Mouse (Mus musculus) embryonic facial prominence, embryonic 14.5 days (tissue): ENCODE measurements around the gene Gm47985. TPM values are rescaled to one million over a fixed set of nuclear protein-coding genes. Genes with fewer than 3 reads are reported as not detected.
"Not testable (repeated sequence)": the region's sequence is repeated elsewhere in the genome, so short reads cannot be mapped to it uniquely, and the experiment has no call there.

Experiments used
- ATAC-seq: fragments of 200-750 bp; cut with Nextera tagmentation; 2 replicates; pipeline ENCODE4 v1.8.0; 2017; ENCODE audit warnings: low read depth, moderate number of reproducible peaks, moderate TSS enrichment
- DNase-seq: peaks from one replicate; pipeline ENCODE4 v3.0.0-alpha.2; 2015; ENCODE audit warnings: low spot score
- H3K27ac ChIP-seq: fragments of 300-500 bp; sonication (generic); replicated peaks from 2 replicates; pipeline ENCODE4 v1.5.1; 2014; ENCODE audit warnings: low read depth, mild to moderate bottlenecking, low read length, moderate library complexity
- H3K27me3 ChIP-seq: fragments of 300-500 bp; sonication (generic); replicated peaks from 2 replicates; pipeline ENCODE4 v1.6.1; 2014; ENCODE audit warnings: low read length; ENCODE audit not compliant: control insufficient read depth, insufficient read depth
- H3K36me3 ChIP-seq: fragments of 300-500 bp; sonication (generic); 2 replicates; pipeline ENCODE4 v1.6.1; 2014; ENCODE audit warnings: low read length, mixed read lengths; ENCODE audit not compliant: control insufficient read depth, insufficient read depth
- H3K4me1 ChIP-seq: fragments of 300-500 bp; sonication (generic); 2 replicates; pipeline ENCODE4 v1.6.1; 2014; ENCODE audit warnings: antibody characterized with exemption, low read length; ENCODE audit not compliant: control insufficient read depth, insufficient read depth
- H3K4me2 ChIP-seq: fragments of 300-500 bp; sonication (generic); 2 replicates; pipeline ENCODE4 v1.6.1; 2014; ENCODE audit warnings: low read depth, mild to moderate bottlenecking, low read length, moderate library complexity, mixed read lengths
- H3K4me3 ChIP-seq: fragments of 300-500 bp; sonication (generic); 2 replicates; pipeline ENCODE4 v1.5.1; 2014; ENCODE audit warnings: low read depth, mild to moderate bottlenecking, low read length
- H3K9ac ChIP-seq: fragments of 300-500 bp; sonication (generic); 2 replicates; pipeline ENCODE4 v1.6.1; 2014; ENCODE audit warnings: low read depth, mild to moderate bottlenecking, low read length, moderate library complexity, mixed read lengths
- H3K9me3 ChIP-seq: fragments of 300-500 bp; sonication (generic); 2 replicates; pipeline ENCODE4 v1.6.1; 2016; ENCODE audit warnings: low read length; ENCODE audit not compliant: control insufficient read depth
- WGBS: fragments of 180-500 bp; shearing (Covaris S2); extraction: QIAGEN DNeasy Blood & Tissue Kit; methylation state at CpG from one replicate; pipeline ENCODE4 v1.1.7; 2014; 5-methylcytosine and 5-hydroxymethylcytosine counted together
- polyA plus RNA-seq: library from polyadenylated mRNA; unstranded; fragments of >200 nt; fragmentation: Nextera tagmentation; extraction: Ambion mirVana; gene quantifications from 2 replicates; pipeline ENCODE4 v1.2.1, GENCODE M21; 2014

Gm47985 gene
- polyA plus RNA-seq, 1 experiment from 2014 or later = 0.18 TPM

GRCm38 (mm10) chr1:151208944-151209343, 26.6 kb downstream of the Gm47985 start:
- not testable (repeated sequence) for H3K27me3 ChIP-seq, ATAC-seq, H3K4me1 ChIP-seq

GRCm38 (mm10) chr1:151209824-151210355, 27.6 kb downstream of the Gm47985 start, which contains the start of gene Gm47996:
TSS of gene Gm47996 (plus strand) at chr1:151210131.
- H3K27ac ChIP-seq, H3K4me2 ChIP-seq, H3K4me3 ChIP-seq, H3K9me3 ChIP-seq, H3K9ac ChIP-seq, H3K27me3 ChIP-seq, H3K36me3 ChIP-seq, ATAC-seq, DNase-seq, H3K4me1 ChIP-seq: not testable (repeated sequence)
- WGBS = 94% methylated on average over 4 of the region's 8 CpGs

More at GRCm38 (mm10) chr1:151208944-151209343, 26.6 kb downstream of the Gm47985 start:
- DNase-seq, H3K4me3 ChIP-seq, H3K9me3 ChIP-seq, H3K36me3 ChIP-seq, H3K4me2 ChIP-seq, H3K27ac ChIP-seq, H3K9ac ChIP-seq: not testable (repeated sequence)

- H3K9me3 ChIP-seq, H3K27ac ChIP-seq, H3K9ac ChIP-seq, H3K4me2 ChIP-seq, H3K36me3 ChIP-seq, DNase-seq, H3K27me3 ChIP-seq, H3K4me3 ChIP-seq, ATAC-seq, H3K4me1 ChIP-seq: not testable (repeated sequence)
- WGBS = 92% methylated on average over 5 of the region's 5 CpGs
These were observed 29.3 kb downstream of the Gm47985 start for GRCm38 (mm10) chr1:151211666-151212065.

- no peaks in the 10 kb centered on the region for H3K36me3 ChIP-seq
- 62% methylated on average over 2 of the region's 2 CpGs for WGBS
- peaks cover 6% of the 10 kb centered on the region for H3K4me1 ChIP-seq
- no peak for ATAC-seq
- H3K4me2 ChIP-seq = no peak overlapping the region
- no peak overlapping the region for H3K9ac ChIP-seq
- DNase-seq = no peak
- no peaks in the 10 kb centered on the region for H3K9me3 ChIP-seq
- no peaks in the 10 kb centered on the region for H3K27me3 ChIP-seq
- H3K27ac ChIP-seq = no peak overlapping the region
- H3K4me3 ChIP-seq = no peak overlapping the region
These were observed 32.5 kb downstream of the Gm47985 start for GRCm38 (mm10) chr1:151214862-151215261.

- Histone ChIP-seq H3K4me3 (no peak overlapping the region), H3K4me2 (no peak overlapping the region), H3K36me3 (no peaks in the 10 kb centered on the region), H3K27ac (no peak overlapping the region), H3K4me1 (peaks cover 6% of the 10 kb centered on the region), H3K27me3 (no peaks in the 10 kb centered on the region), H3K9ac (no peak overlapping the region), H3K9me3 (no peaks in the 10 kb centered on the region)
- no peak for ATAC-seq
- no peak for DNase-seq
- WGBS = 53% methylated on average over 1 of the region's 1 CpGs
These were observed 33.6 kb downstream of the Gm47985 start for GRCm38 (mm10) chr1:151215985-151216384.

GRCm38 (mm10) chr1:151216417-151216816, 34.1 kb downstream of the Gm47985 start:
- H3K4me1 ChIP-seq = peaks cover 6% of the 10 kb centered on the region
- no peak overlapping the region for H3K9ac ChIP-seq
- no peaks in the 10 kb centered on the region for H3K9me3 ChIP-seq
- ATAC-seq = no peak
- H3K36me3 ChIP-seq = no peaks in the 10 kb centered on the region
- no peak overlapping the region for H3K4me2 ChIP-seq
- no peak overlapping the region for H3K27ac ChIP-seq
- H3K4me3 ChIP-seq = no peak overlapping the region
- DNase-seq = no peak
- 66% methylated on average over 3 of the region's 3 CpGs for WGBS
- no peaks in the 10 kb centered on the region for H3K27me3 ChIP-seq

GRCm38 (mm10) chr1:151219045-151219444, 36.7 kb downstream of the Gm47985 start:
- H3K27ac ChIP-seq = no peak overlapping the region
- no peak overlapping the region for H3K4me2 ChIP-seq
- ATAC-seq (no peak), DNase-seq (no peak)
- H3K4me1 ChIP-seq = peaks cover 5% of the 10 kb centered on the region
- WGBS = 85% methylated on average over 5 of the region's 5 CpGs
- H3K9me3 ChIP-seq = no peaks in the 10 kb centered on the region
- H3K9ac ChIP-seq = no peak overlapping the region
- no peaks in the 10 kb centered on the region for H3K36me3 ChIP-seq
- H3K4me3 ChIP-seq = no peak overlapping the region
- H3K27me3 ChIP-seq = no peaks in the 10 kb centered on the region

GRCm38 (mm10) chr1:151220098-151220497, 37.8 kb downstream of the Gm47985 start:
- no peak overlapping the region for H3K4me3 ChIP-seq
- WGBS = 80% methylated on average over 7 of the region's 7 CpGs
- H3K36me3 ChIP-seq = no peaks in the 10 kb centered on the region
- DNase-seq (no peak), ATAC-seq (no peak)
- H3K27me3 ChIP-seq = no peaks in the 10 kb centered on the region
- no peak overlapping the region for H3K27ac ChIP-seq
- H3K9ac ChIP-seq = no peak overlapping the region
- no peaks in the 10 kb centered on the region for H3K4me1 ChIP-seq
- H3K9me3 ChIP-seq = no peaks in the 10 kb centered on the region
- H3K4me2 ChIP-seq = no peak overlapping the region

GRCm38 (mm10) chr1:151222561-151223267, 40.4 kb downstream of the Gm47985 start:
- DNase-seq (no peak), ATAC-seq (no peak)
- no peak overlapping the region for H3K4me2 ChIP-seq
- WGBS = 85% methylated on average over 10 of the region's 10 CpGs
- no peak overlapping the region for H3K4me3 ChIP-seq
- no peaks in the 10 kb centered on the region for H3K9me3 ChIP-seq
- H3K4me1 ChIP-seq = no peaks in the 10 kb centered on the region
- no peaks in the 10 kb centered on the region for H3K36me3 ChIP-seq
- H3K27ac ChIP-seq = no peak overlapping the region
- H3K9ac ChIP-seq = no peak overlapping the region
- H3K27me3 ChIP-seq = no peaks in the 10 kb centered on the region
